Mouse (Mus musculus) forebrain, embryonic 12.5 days (tissue): ENCODE measurements around the gene Kcnh8. TPM values are rescaled to one million over a fixed set of nuclear protein-coding genes. Genes with fewer than 3 reads are reported as not detected.

Experiments
- ATAC-seq: fragments of 200-750 bp; cut with Nextera tagmentation; 2 replicates; pipeline ENCODE4 v1.8.0; 2017; ENCODE audit warnings: moderate TSS enrichment; ENCODE audit not compliant: low FRiP score
- H3K27ac ChIP-seq: fragments of 300-500 bp; sonication (generic); 2 replicates; pipeline ENCODE4 v1.5.1; 2016; ENCODE audit warnings: mild to moderate bottlenecking
- H3K27me3 ChIP-seq: fragments of 300-500 bp; sonication (generic); 2 replicates; pipeline ENCODE4 v1.6.1; 2016; ENCODE audit warnings: mild to moderate bottlenecking
- H3K36me3 ChIP-seq: fragments of 300-500 bp; sonication (generic); replicated peaks from 2 replicates; pipeline ENCODE4 v1.6.1; 2016; ENCODE audit warnings: mild to moderate bottlenecking
- H3K4me1 ChIP-seq: fragments of 300-500 bp; sonication (generic); 2 replicates; pipeline ENCODE4 v1.6.1; 2016
- H3K4me2 ChIP-seq: fragments of 300-500 bp; sonication (generic); 2 replicates; pipeline ENCODE4 v1.6.1; 2016; ENCODE audit warnings: mild to moderate bottlenecking, moderate library complexity
- H3K4me3 ChIP-seq: fragments of 300-500 bp; sonication (generic); replicated peaks from 2 replicates; pipeline ENCODE4 v1.5.1; 2016; ENCODE audit warnings: mild to moderate bottlenecking
- H3K9ac ChIP-seq: fragments of 300-500 bp; sonication (generic); 2 replicates; pipeline ENCODE4 v1.6.1; 2016; ENCODE audit warnings: mild to moderate bottlenecking
- H3K9me3 ChIP-seq: fragments of 300-500 bp; sonication (generic); 2 replicates; pipeline ENCODE4 v1.6.1; 2016
- WGBS: fragments of 180-500 bp; shearing (Covaris S2); methylation state at CpG from one replicate; pipeline ENCODE4 v1.1.7; 2016; 5-methylcytosine and 5-hydroxymethylcytosine counted together
- polyA plus RNA-seq: library from polyadenylated mRNA; unstranded; fragments of >200 nt; fragmentation: Nextera tagmentation; extraction: Ambion mirVana; gene quantifications from 2 replicates; pipeline ENCODE4 v1.2.1, GENCODE M21; 2016

The Kcnh8 gene
- polyA plus RNA-seq, 1 experiment from 2014 or later, result 4.1 TPM

- Histone ChIP-seq H3K4me1 (no peaks in the 10 kb centered on the region), H3K27ac (no peak overlapping the region), H3K9ac (no peak overlapping the region), H3K27me3 (no peaks in the 10 kb centered on the region), H3K36me3 (no peaks in the 10 kb centered on the region), H3K4me2 (no peak overlapping the region), H3K4me3 (no peak overlapping the region), H3K9me3 (no peaks in the 10 kb centered on the region)
- no peak for ATAC-seq
Observed at GRCm38 (mm10) chr17:52649186-52649585, 46.7 kb downstream of the Kcnh8 start.

GRCm38 (mm10) chr17:52691988-52692387 is 89.5 kb downstream of the Kcnh8 start:
- Histone ChIP-seq H3K27me3 (no peaks in the 10 kb centered on the region), H3K4me2 (no peak overlapping the region), H3K36me3 (no peaks in the 10 kb centered on the region), H3K4me3 (no peak overlapping the region), H3K9ac (no peak overlapping the region), H3K4me1 (no peaks in the 10 kb centered on the region), H3K9me3 (no peaks in the 10 kb centered on the region), H3K27ac (no peak overlapping the region)
- ATAC-seq, result no peak

GRCm38 (mm10) chr17:52701944-52702343 is 99.4 kb downstream of the Kcnh8 start:
- no peaks in the 10 kb centered on the region for H3K27me3 ChIP-seq
- H3K9ac ChIP-seq, result no peak overlapping the region
- no peak overlapping the region for H3K4me3 ChIP-seq
- no peaks in the 10 kb centered on the region for H3K9me3 ChIP-seq
- H3K36me3 ChIP-seq, result no peaks in the 10 kb centered on the region
- no peak overlapping the region for H3K27ac ChIP-seq
- no peak overlapping the region for H3K4me2 ChIP-seq
- ATAC-seq, result no peak
- 84% methylated on average over 3 of the region's 3 CpGs for WGBS
- no peaks in the 10 kb centered on the region for H3K4me1 ChIP-seq

- no peak overlapping the region for H3K4me2 ChIP-seq
- H3K4me1 ChIP-seq, result 0 out of 2 replicates have a peak, but pooled peaks cover 5% of the 10 kb centered on the region
- no peak overlapping the region for H3K27ac ChIP-seq
- WGBS, result 6% methylated on average over 1 of the region's 1 CpGs
- H3K27me3 ChIP-seq, result no peaks in the 10 kb centered on the region
- no peaks in the 10 kb centered on the region for H3K9me3 ChIP-seq
- 0 out of 2 replicates have a peak, but pooled peaks have one; percentile 60 for ATAC-seq
- H3K4me3 ChIP-seq, result no peak overlapping the region
- H3K9ac ChIP-seq, result no peak overlapping the region
- no peaks in the 10 kb centered on the region for H3K36me3 ChIP-seq
Observed at GRCm38 (mm10) chr17:52712319-52712718, 109.8 kb downstream of the Kcnh8 start.

- Histone ChIP-seq H3K36me3 (no peaks in the 10 kb centered on the region), H3K27me3 (no peaks in the 10 kb centered on the region), H3K4me3 (no peak overlapping the region), H3K4me1 (no peaks in the 10 kb centered on the region), H3K9me3 (no peaks in the 10 kb centered on the region), H3K27ac (no peak overlapping the region), H3K9ac (no peak overlapping the region), H3K4me2 (no peak overlapping the region)
- no peak for ATAC-seq
- WGBS, result 75% methylated on average over 3 of the region's 3 CpGs
Observed at GRCm38 (mm10) chr17:52722214-52722613, 119.7 kb downstream of the Kcnh8 start.

GRCm38 (mm10) chr17:52728806-52729205 is 126.3 kb downstream of the Kcnh8 start:
- Histone ChIP-seq H3K27me3 (no peaks in the 10 kb centered on the region), H3K4me1 (no peaks in the 10 kb centered on the region), H3K4me2 (no peak overlapping the region), H3K27ac (no peak overlapping the region), H3K36me3 (no peaks in the 10 kb centered on the region), H3K9me3 (no peaks in the 10 kb centered on the region), H3K4me3 (no peak overlapping the region), H3K9ac (no peak overlapping the region)
- no peak for ATAC-seq
- WGBS, result 80% methylated on average over 2 of the region's 2 CpGs

- Histone ChIP-seq H3K4me1 (no peaks in the 10 kb centered on the region), H3K4me3 (no peak overlapping the region), H3K27me3 (no peaks in the 10 kb centered on the region), H3K4me2 (no peak overlapping the region), H3K9me3 (no peaks in the 10 kb centered on the region), H3K9ac (no peak overlapping the region), H3K27ac (no peak overlapping the region), H3K36me3 (no peaks in the 10 kb centered on the region)
- ATAC-seq, result no peak
Observed at GRCm38 (mm10) chr17:52738436-52738835, 135.9 kb downstream of the Kcnh8 start.

- Histone ChIP-seq H3K4me1 (no peaks in the 10 kb centered on the region), H3K4me3 (no peak overlapping the region), H3K9ac (no peak overlapping the region), H3K4me2 (no peak overlapping the region), H3K9me3 (no peaks in the 10 kb centered on the region), H3K27me3 (no peaks in the 10 kb centered on the region), H3K36me3 (no peaks in the 10 kb centered on the region), H3K27ac (no peak overlapping the region)
- WGBS, result 58% methylated on average over 3 of the region's 3 CpGs
- ATAC-seq, result no peak
Observed at GRCm38 (mm10) chr17:52788151-52788550, 185.6 kb downstream of the Kcnh8 start.

- WGBS, result 59% methylated on average over 6 of the region's 6 CpGs
- H3K27ac ChIP-seq, result no peak overlapping the region
- no peaks in the 10 kb centered on the region for H3K4me1 ChIP-seq
- no peak for ATAC-seq
- H3K4me3 ChIP-seq, result no peak overlapping the region
- no peak overlapping the region for H3K4me2 ChIP-seq
- H3K27me3 ChIP-seq, result no peaks in the 10 kb centered on the region
- no peaks in the 10 kb centered on the region for H3K9me3 ChIP-seq
- no peak overlapping the region for H3K9ac ChIP-seq
- H3K36me3 ChIP-seq, result no peaks in the 10 kb centered on the region
Observed at GRCm38 (mm10) chr17:52804463-52804862, 202.0 kb downstream of the Kcnh8 start.

- no peak for ATAC-seq
- H3K9me3 ChIP-seq, result no peaks in the 10 kb centered on the region
- no peaks in the 10 kb centered on the region for H3K27me3 ChIP-seq
- no peaks in the 10 kb centered on the region for H3K36me3 ChIP-seq
- no peaks in the 10 kb centered on the region for H3K4me1 ChIP-seq
- no peak overlapping the region for H3K27ac ChIP-seq
- no peak overlapping the region for H3K4me2 ChIP-seq
- H3K9ac ChIP-seq, result no peak overlapping the region
- no peak overlapping the region for H3K4me3 ChIP-seq
- 73% methylated on average over 1 of the region's 1 CpGs for WGBS
Observed at GRCm38 (mm10) chr17:52810773-52811172, 208.3 kb downstream of the Kcnh8 start.

GRCm38 (mm10) chr17:52819007-52819406 is 216.5 kb downstream of the Kcnh8 start:
- Histone ChIP-seq H3K36me3 (no peaks in the 10 kb centered on the region), H3K4me1 (no peaks in the 10 kb centered on the region), H3K9ac (no peak overlapping the region), H3K4me3 (no peak overlapping the region), H3K27ac (no peak overlapping the region), H3K4me2 (no peak overlapping the region), H3K27me3 (no peaks in the 10 kb centered on the region), H3K9me3 (no peaks in the 10 kb centered on the region)
- ATAC-seq, result no peak
- WGBS, result 84% methylated on average over 1 of the region's 1 CpGs

- H3K27me3 ChIP-seq, result no peaks in the 10 kb centered on the region
- H3K27ac ChIP-seq, result no peak overlapping the region
- no peaks in the 10 kb centered on the region for H3K9me3 ChIP-seq
- no peak overlapping the region for H3K4me3 ChIP-seq
- no peaks in the 10 kb centered on the region for H3K36me3 ChIP-seq
- H3K4me1 ChIP-seq, result no peaks in the 10 kb centered on the region
- 90% methylated on average over 4 of the region's 4 CpGs for WGBS
- no peak overlapping the region for H3K9ac ChIP-seq
- ATAC-seq, result no peak
- H3K4me2 ChIP-seq, result no peak overlapping the region
Observed at GRCm38 (mm10) chr17:52829678-52830077, 227.2 kb downstream of the Kcnh8 start.

GRCm38 (mm10) chr17:52873195-52873594 is 270.7 kb downstream of the Kcnh8 start:
- ATAC-seq, result no peak
- no peak overlapping the region for H3K4me2 ChIP-seq
- no peaks in the 10 kb centered on the region for H3K27me3 ChIP-seq
- WGBS, result 92% methylated on average over 3 of the region's 3 CpGs
- H3K4me3 ChIP-seq, result no peak overlapping the region
- H3K9ac ChIP-seq, result no peak overlapping the region
- H3K9me3 ChIP-seq, result no peaks in the 10 kb centered on the region
- H3K4me1 ChIP-seq, result no peaks in the 10 kb centered on the region
- H3K36me3 ChIP-seq, result no peaks in the 10 kb centered on the region
- no peak overlapping the region for H3K27ac ChIP-seq

GRCm38 (mm10) chr17:52878964-52879363 is 276.5 kb downstream of the Kcnh8 start:
- no peak for ATAC-seq
- H3K4me1 ChIP-seq, result no peaks in the 10 kb centered on the region

More at GRCm38 (mm10) chr17:52878964-52879363, 276.5 kb downstream of the Kcnh8 start:
- WGBS, result 38% methylated on average over 1 of the region's 1 CpGs
- no peak overlapping the region for H3K4me2 ChIP-seq
- no peaks in the 10 kb centered on the region for H3K9me3 ChIP-seq
- H3K27ac ChIP-seq, result no peak overlapping the region
- no peak overlapping the region for H3K4me3 ChIP-seq
- no peaks in the 10 kb centered on the region for H3K36me3 ChIP-seq
- H3K27me3 ChIP-seq, result no peaks in the 10 kb centered on the region
- H3K9ac ChIP-seq, result no peak overlapping the region
